19 mouse cellular contexts compared by ENCODE assay signal in the genomic region with DNA sequence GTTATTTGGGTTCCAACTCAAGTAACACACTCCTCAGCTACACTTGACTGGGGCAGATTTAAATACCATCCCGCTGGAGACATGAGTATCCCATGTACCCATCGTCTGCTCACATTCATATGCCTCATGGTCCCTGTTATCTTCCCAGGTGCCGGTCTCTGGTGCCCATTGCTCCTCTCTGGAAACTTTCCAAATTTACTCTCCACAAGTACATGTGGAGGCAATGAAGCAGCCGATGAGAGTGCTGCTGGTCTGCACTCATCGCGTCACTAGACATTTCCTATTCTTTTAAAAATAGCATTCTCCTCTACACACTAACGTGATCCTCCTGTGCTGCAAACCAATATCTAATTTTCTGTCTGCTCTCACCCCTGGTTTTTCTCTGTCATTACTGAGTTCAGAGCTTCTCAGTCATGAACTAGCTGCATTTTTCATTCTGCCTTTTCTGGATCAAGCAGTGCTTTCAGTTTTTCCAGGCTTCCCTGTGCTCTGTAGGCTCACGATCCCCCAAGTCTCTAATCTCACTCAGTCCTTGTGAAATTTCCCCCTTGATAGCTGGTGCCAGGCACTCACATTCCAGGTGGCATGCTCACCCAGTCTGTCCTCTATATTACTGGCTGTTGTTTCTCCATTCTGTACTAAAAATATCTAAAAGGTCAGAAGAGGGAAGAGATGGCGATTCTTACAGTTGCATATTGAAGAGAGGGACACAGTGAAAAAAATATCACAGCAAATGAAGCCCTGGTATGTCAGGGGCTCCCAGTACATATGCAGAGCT.
DNase-seq lines count a peak whose midpoint lies in the region; ATAC-seq and TF ChIP-seq lines count a peak whose summit lies in the region.
"Had no signal": no experiment of that assay in that cellular context is flagged by ENCODE, and none has a peak within 500 bp of the region (broad histone marks: within the 10 kb centered on the region; RNA-seq: fewer than 3 reads in every experiment).

No protein-coding gene starts in this region.

- no peaks in the 10 kb centered on the region for H3K27me3 ChIP-seq in heart, embryonic 12.5 days (replicated peaks)
- H3K27me3 ChIP-seq in stomach, postnatal 0 days (ENCODE audit: control insufficient read depth, insufficient read depth, low read length), result no peaks in the 10 kb centered on the region
- H3K27me3 ChIP-seq: liver, embryonic 13.5 days had no signal

- TF ChIP-seq CTCF in stomach, postnatal 0 days (IDR thresholded peaks at IDR 0.05; ENCODE audit: low read depth), result no peak

- peak overlapping the region; percentile 57 for H3K4me2 ChIP-seq in heart, embryonic 12.5 days
- no peak overlapping the region for H3K4me2 ChIP-seq in stomach, postnatal 0 days (replicated peaks; ENCODE audit: low read depth)
- H3K4me2 ChIP-seq: hindbrain, embryonic 12.5 days; liver, embryonic 13.5 days; lung, embryonic 14.5 days had no signal

- ATAC-seq in heart, embryonic 12.5 days (ENCODE audit: insufficient number of reproducible peaks, low FRiP score), result no peak
- ATAC-seq in stomach, postnatal 0 days (ENCODE audit: low FRiP score, low TSS enrichment), result no peak
- ATAC-seq: forebrain, postnatal 0 days had no signal

- H3K36me3 ChIP-seq in heart, embryonic 12.5 days, result no peaks in the 10 kb centered on the region
- no peaks in the 10 kb centered on the region for H3K36me3 ChIP-seq in stomach, postnatal 0 days (ENCODE audit: control insufficient read depth, insufficient read depth, low read length)
- H3K36me3 ChIP-seq: forebrain, embryonic 10.5 days; hindbrain, embryonic 12.5 days; liver, embryonic 13.5 days had no signal

- 30% methylated on average over 9 of the region's 9 CpGs for WGBS in heart, embryonic 12.5 days
- WGBS in stomach, postnatal 0 days, result 66% methylated on average over 9 of the region's 9 CpGs

- intact Hi-C loops in heart, postnatal 25 days (cut with DNase I), result no loop called here
- intact Hi-C loops in heart, postnatal 10 days (cut with DNase I), result no loop called here

- no peaks in the 10 kb centered on the region for H3K9me3 ChIP-seq in heart, embryonic 12.5 days (replicated peaks)
- H3K9me3 ChIP-seq in stomach, postnatal 0 days (ENCODE audit: control insufficient read depth, low read length), result no peaks in the 10 kb centered on the region
- H3K9me3 ChIP-seq: forebrain, embryonic 10.5 days; hindbrain, embryonic 12.5 days; liver, embryonic 13.5 days had no signal

- H3K27ac ChIP-seq in heart, embryonic 12.5 days (ENCODE audit: poor library complexity, severe bottlenecking), result peak overlapping the region; percentile 36
- no peak overlapping the region for H3K27ac ChIP-seq in stomach, postnatal 0 days (replicated peaks)
- H3K27ac ChIP-seq: forebrain, embryonic 10.5 days; hindbrain, embryonic 12.5 days; kidney, postnatal 0 days; left cerebral cortex, adult 2 months; liver, embryonic 13.5 days; macrophage had no signal

- no peak overlapping the region for H3K9ac ChIP-seq in heart, embryonic 12.5 days
- H3K9ac ChIP-seq in stomach, postnatal 0 days (ENCODE audit: low read length), result no peak overlapping the region
- H3K9ac ChIP-seq: forebrain, postnatal 0 days; hindbrain, embryonic 12.5 days; liver, embryonic 13.5 days; lung, embryonic 14.5 days had no signal

- DNase-seq in heart, adult 18-20 months, result peak; percentile 18 to 28
- DNase-seq in heart, postnatal 25 days (ENCODE audit: low spot score), result no peak
- peak; percentile 1 to 18 for DNase-seq in heart, adult 9 months (ENCODE audit: low spot score in 2 of 2)
- DNase-seq in heart, postnatal 10 days, result peak; percentile 52 to 53
- DNase-seq in stomach, postnatal 0 days (ENCODE audit: low spot score), result no peak
- no peak for DNase-seq in layer of hippocampus, postnatal 25 days (ENCODE audit: extremely low spot score in 1 of 2, low spot score in 1 of 2)
- DNase-seq: cerebellum, adult 11-12 months; cerebellum, postnatal 14 days; forebrain, postnatal 0 days; kidney, adult 11 months; layer of hippocampus, adult 9-11 months; liver, embryonic 13.5 days had no signal

- peaks cover 16% of the 10 kb centered on the region for H3K4me1 ChIP-seq in heart, embryonic 12.5 days (replicated peaks)
- no peaks in the 10 kb centered on the region for H3K4me1 ChIP-seq in stomach, postnatal 0 days (replicated peaks; ENCODE audit: control insufficient read depth, insufficient read depth)
- H3K4me1 ChIP-seq: liver, embryonic 13.5 days had no signal

- H3K4me3 ChIP-seq in heart, embryonic 12.5 days, result peak overlapping the region; percentile 10
- H3K4me3 ChIP-seq in stomach, postnatal 0 days (ENCODE audit: low read depth, low read length), result no peak overlapping the region
- H3K4me3 ChIP-seq: forebrain, embryonic 10.5 days; hindbrain, embryonic 12.5 days; left cerebral cortex, adult 2 months; liver, embryonic 13.5 days had no signal

- TF ChIP-seq EP300 in stomach, postnatal 0 days (optimal IDR thresholded peaks at IDR 0.05), result no peak

Comparison
In these comparisons a context has a peak if more than half of its experiments do, and no peak if none do; other contexts are left out.
1. DNase-seq: peak in heart, adult 18-20 months (2 of 2), heart, adult 9 months (2 of 2) and heart, postnatal 10 days (2 of 2); none in heart, postnatal 25 days (single experiment), stomach, postnatal 0 days (single experiment) and layer of hippocampus, postnatal 25 days (0 of 2).